Mouse (Mus musculus): Measurements from ENCODE around the gene Fbxo47. TPM values are rescaled to one million over a fixed set of nuclear protein-coding genes. Genes with fewer than 3 reads are reported as not detected.

The Fbxo47 gene
- total and polyA plus RNA-seq, 3 experiments, result 0.78 to 1.0 TPM; not detected in 1

- DNase-seq, result no peak
Measured at GRCm38 (mm10) chr11:97830501-97830900, 53.5 kb downstream of the Fbxo47 start.

- DNase-seq, result no peak
Measured at GRCm38 (mm10) chr11:97829913-97830476, 54.0 kb downstream of the Fbxo47 start.

GRCm38 (mm10) chr11:97829365-97829764, 54.6 kb downstream of the Fbxo47 start:
- no peak for DNase-seq

DNA sequence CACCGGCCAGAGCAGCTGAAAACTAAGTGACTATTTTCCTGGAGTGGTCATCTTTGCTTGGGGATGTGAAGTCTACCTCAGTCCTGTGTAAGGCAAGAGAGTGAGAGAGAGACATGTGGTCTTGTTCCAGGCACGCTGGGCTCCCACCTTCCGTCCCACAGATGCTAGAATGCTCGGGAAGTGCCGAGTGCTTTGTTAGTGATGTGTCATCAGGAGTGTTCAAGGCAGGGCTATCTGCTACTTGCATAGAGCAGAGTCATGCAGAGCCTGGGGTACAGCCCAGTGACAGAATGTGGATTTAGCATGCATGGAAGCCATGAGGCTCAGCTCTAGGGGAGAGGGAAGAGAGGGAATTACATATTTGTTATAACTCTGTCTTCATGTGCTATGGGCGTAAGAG, 56.3 kb downstream of the Fbxo47 start:
- DNase-seq, result peak; percentile 1

DNA sequence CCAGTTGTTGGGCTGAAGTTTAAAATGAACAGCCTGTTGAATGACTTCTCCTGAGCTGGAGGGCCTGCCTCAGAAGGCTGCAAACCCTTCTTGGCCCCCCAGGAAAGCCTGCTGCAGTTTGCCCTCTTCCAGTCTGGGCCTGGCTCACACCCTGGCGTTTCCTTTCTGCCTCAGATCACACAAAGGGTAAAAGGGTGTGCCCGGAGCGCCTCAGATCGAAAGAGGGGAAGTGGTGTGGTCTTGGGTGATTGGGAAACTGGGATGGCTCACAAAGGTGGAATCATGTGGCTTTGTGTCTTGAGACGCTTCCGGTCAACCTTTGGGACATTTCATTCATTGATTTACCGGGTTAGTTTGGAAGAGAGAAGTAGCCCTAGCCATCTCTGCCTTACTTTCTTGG, 57.5 kb downstream of the Fbxo47 start:
- no peak for DNase-seq

DNA sequence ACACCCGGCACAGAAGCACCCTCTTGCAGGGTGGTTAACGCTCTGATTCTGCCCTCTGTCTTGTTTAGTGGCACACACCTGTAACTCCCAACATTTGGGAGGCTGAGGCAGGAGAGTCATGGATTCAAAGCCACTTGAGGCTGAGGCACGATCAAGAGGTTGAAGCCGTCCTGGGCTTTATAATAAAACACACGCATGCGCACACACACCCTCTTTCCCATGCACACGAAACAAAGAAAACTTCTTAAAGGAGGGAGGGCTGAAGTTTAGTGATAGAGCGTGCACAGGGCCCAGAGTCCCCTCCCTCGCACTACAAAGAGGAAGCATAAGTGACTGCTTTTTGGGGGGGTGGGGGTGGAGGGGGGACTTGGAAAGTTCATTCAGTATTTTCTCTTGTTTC, 58.0 kb downstream of the Fbxo47 start:
- DNase-seq, result no peak

- no peak for DNase-seq
Measured at GRCm38 (mm10) chr11:97825295-97825694, 58.7 kb downstream of the Fbxo47 start.

DNA sequence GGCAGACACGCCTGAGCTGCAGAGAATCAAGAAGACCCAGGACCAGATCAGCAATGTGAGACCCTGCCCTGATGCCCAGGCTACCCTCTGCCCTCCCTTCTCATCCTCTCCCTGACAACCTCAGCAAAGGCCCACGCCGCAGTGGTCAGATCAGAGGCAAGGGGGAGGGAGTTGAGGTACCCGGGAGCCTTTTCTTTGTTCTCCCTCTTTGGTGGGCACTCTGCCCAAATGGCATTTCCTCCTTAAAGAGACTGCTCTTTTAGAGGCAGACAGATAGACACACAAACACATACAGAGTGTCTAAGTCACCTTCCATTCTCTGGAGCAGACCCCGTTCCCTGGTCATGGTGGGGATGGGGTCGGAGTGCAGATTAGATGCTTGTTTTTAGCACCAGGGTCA, 59.1 kb downstream of the Fbxo47 start:
- no peak for DNase-seq

DNA sequence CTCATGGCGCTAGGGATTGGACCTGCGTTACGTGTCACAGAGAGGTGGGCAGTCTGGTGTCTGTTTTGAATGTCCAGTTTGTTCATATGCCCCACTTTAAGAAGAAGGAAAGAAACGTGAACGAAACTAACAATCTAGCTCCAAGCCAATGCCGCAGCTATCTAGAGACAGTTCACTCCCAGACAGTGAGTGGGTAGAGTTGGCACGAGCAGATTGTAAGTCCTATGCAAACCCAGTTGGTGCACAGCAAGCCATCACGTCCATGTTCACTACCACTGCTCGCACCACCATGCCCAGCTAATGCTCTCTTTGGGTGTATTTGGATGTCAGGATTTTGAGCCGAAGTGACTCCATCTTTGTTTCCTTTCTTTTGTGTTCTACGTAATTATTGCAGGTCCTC, 59.8 kb downstream of the Fbxo47 start:
- DNase-seq, result no peak

DNA sequence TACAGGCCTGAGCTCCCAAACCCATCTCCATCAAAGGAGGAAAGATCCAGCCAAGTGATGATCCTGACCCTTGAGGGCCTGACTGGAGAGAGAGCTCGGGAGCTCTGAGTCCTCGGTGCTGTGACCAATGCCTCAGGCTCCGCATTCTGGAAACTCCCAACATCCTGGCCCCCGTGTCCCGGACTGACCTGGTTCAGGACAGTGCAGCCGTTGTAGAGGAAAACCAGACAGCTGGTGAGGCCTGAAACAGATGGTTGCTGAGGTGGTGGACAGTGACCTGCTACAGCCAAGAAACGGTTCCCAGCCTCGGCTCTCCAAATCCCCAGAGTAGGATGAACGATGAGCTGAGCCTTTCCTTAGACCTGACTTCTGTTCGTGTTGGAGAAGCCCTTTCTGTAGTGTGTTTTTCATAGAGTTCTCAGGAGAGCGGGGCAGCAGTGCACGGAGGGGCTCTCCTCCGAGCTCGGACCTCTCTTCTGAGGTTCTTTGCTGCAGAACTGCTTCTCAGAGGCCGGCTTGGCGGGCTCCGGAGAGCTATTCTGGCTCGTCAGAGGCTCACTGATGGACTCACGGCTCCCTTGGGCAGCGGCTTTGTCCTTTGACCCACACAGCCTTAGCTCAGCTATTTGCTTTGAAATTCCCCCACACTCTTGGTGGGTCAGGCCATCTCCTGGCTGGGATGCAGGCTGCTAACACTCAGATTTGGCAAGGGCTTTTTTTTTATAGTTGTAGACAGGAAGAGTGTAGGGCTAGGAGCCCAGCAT, 60.9 kb downstream of the Fbxo47 start:
- peak; percentile 41 for DNase-seq

DNA sequence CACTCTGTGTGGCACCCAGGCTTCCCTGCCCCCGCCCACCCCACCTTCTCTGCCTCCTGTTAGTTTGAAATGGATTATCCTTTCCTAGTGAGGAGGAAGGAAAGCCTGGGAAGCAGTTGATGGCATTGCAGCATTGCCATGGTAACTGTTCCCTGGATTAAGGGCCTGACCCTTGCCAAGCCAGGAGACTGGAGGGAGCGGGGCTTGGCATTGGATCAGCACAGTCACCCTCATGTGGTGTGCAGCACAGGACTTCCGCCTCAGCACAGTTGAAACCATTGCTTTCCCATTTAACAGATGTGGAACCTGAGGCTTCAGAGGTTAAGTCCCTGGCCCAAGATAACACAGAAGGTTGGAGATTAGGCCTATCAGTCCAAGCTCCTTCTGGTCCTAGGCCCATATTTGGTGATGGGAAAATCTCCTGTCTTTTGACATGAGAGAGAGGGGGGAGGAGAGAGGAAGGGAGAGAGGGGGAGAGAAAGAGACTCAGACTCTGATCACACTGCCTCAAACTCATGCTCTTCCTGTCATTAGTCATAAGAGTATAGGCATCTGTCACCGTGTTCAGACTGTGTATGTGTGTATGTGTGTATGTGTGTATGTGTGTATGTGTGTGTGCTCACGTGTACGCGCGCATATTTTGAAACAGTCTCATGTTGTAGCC, 62.4 kb downstream of the Fbxo47 start:
- peak; percentile 52 for DNase-seq

- DNase-seq, result peak; percentile 93
Measured at GRCm38 (mm10) chr11:97820840-97821239, 63.1 kb downstream of the Fbxo47 start.

DNA sequence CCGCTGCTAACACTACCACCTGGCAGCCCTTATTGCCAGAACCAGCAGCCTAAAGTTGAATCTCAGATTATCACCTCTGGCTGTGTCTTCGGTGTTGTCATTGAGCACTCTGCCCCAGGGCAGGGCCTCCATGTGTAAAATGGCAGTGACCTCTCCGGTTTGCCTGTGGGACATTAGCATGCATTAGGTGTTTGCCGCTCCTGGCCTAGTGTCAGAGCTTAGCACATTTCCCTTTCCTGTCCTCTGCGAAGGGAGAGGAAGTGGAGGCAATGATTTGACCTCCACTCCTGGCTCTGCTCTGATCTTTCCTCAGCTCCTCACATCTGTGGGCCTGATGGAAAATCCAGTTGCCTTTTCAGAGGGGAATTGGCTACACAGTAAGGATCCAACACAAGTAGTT, 64.0 kb downstream of the Fbxo47 start:
- DNase-seq, result no peak

DNA sequence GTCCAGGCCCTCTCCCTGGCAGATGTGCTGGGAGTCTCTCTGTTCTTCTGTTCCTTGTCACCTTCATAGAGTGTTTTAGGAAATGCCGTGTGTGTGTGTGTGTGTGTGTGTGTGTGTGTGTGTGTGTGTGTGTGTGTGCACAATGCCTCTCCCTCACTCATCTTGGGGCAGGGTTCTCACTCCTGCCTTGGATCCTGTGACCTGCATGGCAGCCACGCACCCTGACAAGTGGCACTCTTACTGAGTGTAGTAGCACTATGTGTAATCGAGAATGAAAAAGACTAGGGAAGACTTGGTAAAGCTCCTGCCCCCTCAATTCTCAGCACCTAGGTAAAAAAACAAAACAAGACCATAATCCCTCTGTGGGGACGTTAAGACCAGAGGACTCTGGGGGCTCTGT, 64.9 kb downstream of the Fbxo47 start:
- no peak for DNase-seq

- peak; percentile 55 for DNase-seq
Measured at GRCm38 (mm10) chr11:97818571-97818970, 65.4 kb downstream of the Fbxo47 start.

GRCm38 (mm10) chr11:97818003-97818402, 66.0 kb downstream of the Fbxo47 start:
- DNase-seq, result no peak

DNA sequence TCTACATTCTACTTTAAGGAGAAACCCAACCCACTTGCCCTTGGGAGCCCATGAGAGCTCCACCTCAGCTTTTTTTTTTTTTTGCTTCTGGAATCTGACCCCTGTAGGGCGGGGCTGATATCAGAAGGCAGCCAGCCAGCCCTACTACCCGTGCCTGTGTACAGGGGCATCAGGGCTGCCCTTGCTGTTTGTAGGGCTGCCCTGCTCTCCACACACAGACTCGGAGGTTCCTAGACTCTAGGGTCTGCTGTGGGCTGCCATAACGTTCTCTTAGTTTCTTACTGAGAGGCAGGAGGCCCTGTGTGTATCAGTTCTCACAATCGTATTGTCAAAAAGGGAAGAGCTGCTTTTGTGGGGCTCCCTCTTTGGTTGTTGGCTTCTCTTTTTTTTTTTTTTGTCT, 66.6 kb downstream of the Fbxo47 start:
- DNase-seq, result peak; percentile 76

DNA sequence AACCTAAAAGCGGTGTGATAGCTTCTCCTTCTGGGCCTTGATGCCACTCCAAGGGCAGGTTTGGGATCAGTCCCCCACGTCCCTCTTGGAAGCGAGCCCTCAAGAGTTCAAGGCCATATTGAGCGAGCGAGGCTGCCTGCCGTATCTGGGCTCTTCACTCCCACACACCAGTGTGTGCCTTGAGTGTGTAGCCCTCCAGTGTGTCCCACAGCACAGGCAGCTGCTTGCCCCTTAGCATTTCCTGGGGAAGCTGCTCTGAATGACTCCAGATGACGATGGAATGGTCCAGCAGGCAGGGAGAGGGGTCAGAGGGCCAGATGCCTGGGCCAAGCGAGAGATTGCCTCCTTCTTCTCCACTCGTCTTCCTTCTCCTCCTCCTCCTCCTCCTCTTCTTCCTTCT, 67.0 kb downstream of the Fbxo47 start:
- DNase-seq, result peak; percentile 72

- DNase-seq, result no peak
Measured at GRCm38 (mm10) chr11:97816176-97816575, 67.8 kb downstream of the Fbxo47 start.

GRCm38 (mm10) chr11:97815736-97816135, 68.2 kb downstream of the Fbxo47 start:
- no peak for DNase-seq

- no peak for DNase-seq
Measured at GRCm38 (mm10) chr11:97813746-97814515, 70.0 kb downstream of the Fbxo47 start.

DNA sequence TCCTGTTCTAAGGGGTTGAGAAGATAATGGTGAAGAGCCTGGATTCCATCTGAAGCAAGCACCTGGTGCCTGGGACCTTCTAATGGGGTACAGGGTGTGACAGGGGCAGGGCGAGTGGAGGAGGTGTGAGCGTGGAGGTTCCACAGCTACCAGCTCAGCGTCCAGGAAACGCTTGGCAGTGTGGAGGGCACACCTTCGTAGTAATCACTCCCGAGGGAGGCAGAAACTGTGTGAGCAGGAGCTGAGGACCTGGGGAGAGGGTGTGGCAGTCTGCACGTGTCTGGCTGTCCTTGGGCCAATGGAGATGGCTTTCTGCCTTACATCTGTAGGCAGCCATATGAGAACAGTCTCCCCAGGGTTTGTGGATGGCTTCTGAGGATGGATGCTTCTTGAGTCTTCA, 70.9 kb downstream of the Fbxo47 start:
- DNase-seq, result no peak

DNA sequence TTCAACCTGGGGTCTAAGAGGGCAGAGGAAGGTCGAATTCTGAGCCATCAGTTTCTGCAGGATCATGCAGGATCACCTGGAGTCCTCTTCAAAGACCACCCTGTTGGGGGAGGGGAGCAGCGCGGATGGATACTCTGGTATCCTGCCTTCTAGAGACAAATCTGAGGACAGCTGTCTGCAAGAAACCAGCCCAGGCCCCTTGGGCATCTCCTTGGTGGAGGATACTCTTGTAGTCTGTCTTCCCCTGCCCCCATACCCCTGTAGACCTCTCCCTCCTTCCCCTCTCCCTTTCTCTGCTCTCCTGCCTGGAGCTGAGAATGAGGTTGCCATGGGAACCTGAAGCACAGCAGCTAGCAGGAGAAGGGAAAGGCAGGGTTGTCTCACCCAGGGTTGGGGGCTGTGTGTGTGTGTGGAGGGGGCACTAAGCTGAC, 71.4 kb downstream of the Fbxo47 start:
- no peak for DNase-seq

Measured in adrenal gland, adult 2 months (tissue).